Mouse (Mus musculus): ENCODE data around the gene Mdm4. TPM values are rescaled to one million over a fixed set of nuclear protein-coding genes. Genes with fewer than 3 reads are reported as not detected.

Gene Mdm4
- polyA plus RNA-seq, 2 experiments: 45.6 to 132 TPM

GRCm38 (mm10) chr1:132977402-132977801 is 53.0 kb downstream of the Mdm4 start:
- Histone ChIP-seq H3K27me3 (ENCODE audit: control insufficient read depth, insufficient read depth, low read length) (no peaks in the 10 kb centered on the region), H3K4me2 (replicated peaks; ENCODE audit: low read depth, low read length, severe bottlenecking) (no peak overlapping the region), H3K4me3 (replicated peaks; ENCODE audit: low read length) (no peak overlapping the region), H3K4me1 (ENCODE audit: control insufficient read depth, insufficient read depth, low read length) (no peaks in the 10 kb centered on the region), H3K9me3 (ENCODE audit: control insufficient read depth, low read length) (no peaks in the 10 kb centered on the region), H3K27ac (replicated peaks; ENCODE audit: low read depth, low read length) (no peak overlapping the region), H3K9ac (ENCODE audit: low read depth, low read length, severe bottlenecking) (no peak overlapping the region), H3K36me3 (ENCODE audit: control insufficient read depth, insufficient read depth, low read length) (peaks cover 24% of the 10 kb centered on the region)
- ATAC-seq (ENCODE audit: low FRiP score, low read depth) (no peak), DNase-seq (ENCODE audit: low spot score) (no peak)
- no peak for TF ChIP-seq POLR2A (IDR thresholded peaks at IDR 0.05; ENCODE audit: borderline replicate concordance, extremely low read depth, insufficient read depth, insufficient read length)
- WGBS: 59% methylated on average over 1 of the region's 1 CpGs

GRCm38 (mm10) chr1:132968659-132969058 is 61.7 kb downstream of the Mdm4 start:
- H3K9ac ChIP-seq (ENCODE audit: low read depth, low read length, severe bottlenecking): no peak overlapping the region
- H3K4me2 ChIP-seq (replicated peaks; ENCODE audit: low read depth, low read length, severe bottlenecking): no peak overlapping the region
- no peak overlapping the region for H3K4me3 ChIP-seq (replicated peaks; ENCODE audit: low read length)
- ATAC-seq (ENCODE audit: low FRiP score, low read depth): no peak
- H3K27ac ChIP-seq (replicated peaks; ENCODE audit: low read depth, low read length): no peak overlapping the region
- H3K27me3 ChIP-seq (ENCODE audit: control insufficient read depth, insufficient read depth, low read length): no peaks in the 10 kb centered on the region
- no peaks in the 10 kb centered on the region for H3K9me3 ChIP-seq (ENCODE audit: control insufficient read depth, low read length)
- DNase-seq (ENCODE audit: low spot score): no peak
- 20% methylated on average over 6 of the region's 6 CpGs for WGBS
- H3K36me3 ChIP-seq (ENCODE audit: control insufficient read depth, insufficient read depth, low read length): no peaks in the 10 kb centered on the region
- no peaks in the 10 kb centered on the region for H3K4me1 ChIP-seq (ENCODE audit: control insufficient read depth, insufficient read depth, low read length)
- TF ChIP-seq POLR2A (IDR thresholded peaks at IDR 0.05; ENCODE audit: borderline replicate concordance, extremely low read depth, insufficient read depth, insufficient read length): no peak

GRCm38 (mm10) chr1:132964691-132965090 is 65.7 kb downstream of the Mdm4 start:
- Histone ChIP-seq H3K4me3 (replicated peaks; ENCODE audit: low read length) (no peak overlapping the region), H3K9ac (ENCODE audit: low read depth, low read length, severe bottlenecking) (no peak overlapping the region), H3K9me3 (ENCODE audit: control insufficient read depth, low read length) (no peaks in the 10 kb centered on the region), H3K4me1 (ENCODE audit: control insufficient read depth, insufficient read depth, low read length) (no peaks in the 10 kb centered on the region), H3K36me3 (ENCODE audit: control insufficient read depth, insufficient read depth, low read length) (no peaks in the 10 kb centered on the region), H3K27me3 (ENCODE audit: control insufficient read depth, insufficient read depth, low read length) (no peaks in the 10 kb centered on the region), H3K4me2 (replicated peaks; ENCODE audit: low read depth, low read length, severe bottlenecking) (no peak overlapping the region), H3K27ac (replicated peaks; ENCODE audit: low read depth, low read length) (no peak overlapping the region)
- no peak for TF ChIP-seq POLR2A (IDR thresholded peaks at IDR 0.05; ENCODE audit: borderline replicate concordance, extremely low read depth, insufficient read depth, insufficient read length)
- DNase-seq (ENCODE audit: low spot score) (no peak), ATAC-seq (ENCODE audit: low FRiP score, low read depth) (no peak)
- WGBS: 84% methylated on average over 4 of the region's 4 CpGs

GRCm38 (mm10) chr1:132964106-132964505 is 66.3 kb downstream of the Mdm4 start:
- Histone ChIP-seq H3K27me3 (ENCODE audit: control insufficient read depth, insufficient read depth, low read length) (no peaks in the 10 kb centered on the region), H3K9me3 (ENCODE audit: control insufficient read depth, low read length) (no peaks in the 10 kb centered on the region), H3K4me2 (replicated peaks; ENCODE audit: low read depth, low read length, severe bottlenecking) (no peak overlapping the region), H3K4me3 (replicated peaks; ENCODE audit: low read length) (no peak overlapping the region), H3K9ac (ENCODE audit: low read depth, low read length, severe bottlenecking) (no peak overlapping the region), H3K4me1 (ENCODE audit: control insufficient read depth, insufficient read depth, low read length) (no peaks in the 10 kb centered on the region), H3K27ac (replicated peaks; ENCODE audit: low read depth, low read length) (no peak overlapping the region), H3K36me3 (ENCODE audit: control insufficient read depth, insufficient read depth, low read length) (no peaks in the 10 kb centered on the region)
- DNase-seq (ENCODE audit: low spot score) (no peak), ATAC-seq (ENCODE audit: low FRiP score, low read depth) (no peak)
- no peak for TF ChIP-seq POLR2A (IDR thresholded peaks at IDR 0.05; ENCODE audit: borderline replicate concordance, extremely low read depth, insufficient read depth, insufficient read length)
- 75% methylated on average over 2 of the region's 2 CpGs for WGBS

- Histone ChIP-seq H3K4me3 (replicated peaks; ENCODE audit: low read length) (no peak overlapping the region), H3K9me3 (ENCODE audit: control insufficient read depth, low read length) (no peaks in the 10 kb centered on the region), H3K27ac (replicated peaks; ENCODE audit: low read depth, low read length) (no peak overlapping the region), H3K36me3 (ENCODE audit: control insufficient read depth, insufficient read depth, low read length) (no peaks in the 10 kb centered on the region), H3K4me2 (replicated peaks; ENCODE audit: low read depth, low read length, severe bottlenecking) (no peak overlapping the region), H3K4me1 (ENCODE audit: control insufficient read depth, insufficient read depth, low read length) (no peaks in the 10 kb centered on the region), H3K9ac (ENCODE audit: low read depth, low read length, severe bottlenecking) (no peak overlapping the region), H3K27me3 (ENCODE audit: control insufficient read depth, insufficient read depth, low read length) (no peaks in the 10 kb centered on the region)
- WGBS: 91% methylated on average over 3 of the region's 3 CpGs
- DNase-seq (ENCODE audit: low spot score): no peak
- no peak for TF ChIP-seq POLR2A (IDR thresholded peaks at IDR 0.05; ENCODE audit: borderline replicate concordance, extremely low read depth, insufficient read depth, insufficient read length)
- no peak for ATAC-seq (ENCODE audit: low FRiP score, low read depth)
Measured at GRCm38 (mm10) chr1:132961751-132962150, 68.6 kb downstream of the Mdm4 start.

- no peak for ATAC-seq (ENCODE audit: low FRiP score, low read depth)
- H3K9ac ChIP-seq (ENCODE audit: low read depth, low read length, severe bottlenecking): no peak overlapping the region
- no peak overlapping the region for H3K27ac ChIP-seq (replicated peaks; ENCODE audit: low read depth, low read length)
- no peak for TF ChIP-seq POLR2A (IDR thresholded peaks at IDR 0.05; ENCODE audit: borderline replicate concordance, extremely low read depth, insufficient read depth, insufficient read length)
- H3K36me3 ChIP-seq (ENCODE audit: control insufficient read depth, insufficient read depth, low read length): no peaks in the 10 kb centered on the region
- WGBS: 90% methylated on average over 5 of the region's 5 CpGs
- H3K4me3 ChIP-seq (replicated peaks; ENCODE audit: low read length): no peak overlapping the region
- DNase-seq (ENCODE audit: low spot score): no peak
- no peaks in the 10 kb centered on the region for H3K4me1 ChIP-seq (ENCODE audit: control insufficient read depth, insufficient read depth, low read length)
- H3K4me2 ChIP-seq (replicated peaks; ENCODE audit: low read depth, low read length, severe bottlenecking): no peak overlapping the region
- H3K27me3 ChIP-seq (ENCODE audit: control insufficient read depth, insufficient read depth, low read length): no peaks in the 10 kb centered on the region
- no peaks in the 10 kb centered on the region for H3K9me3 ChIP-seq (ENCODE audit: control insufficient read depth, low read length)
Measured at GRCm38 (mm10) chr1:132956809-132957208, 73.6 kb downstream of the Mdm4 start.
